Mouse (Mus musculus): ENCODE data around the gene Ormdl1.

GRCm38 (mm10) chr1:53272646-53273045 lies 24.2 kb upstream of the Ormdl1 start:
- TF ChIP-seq POLR2A (IDR thresholded peaks at IDR 0.05; ENCODE audit: low read depth, low read length) (no peak), CTCF (conservative IDR thresholded peaks at IDR 0.05; ENCODE audit: insufficient read depth, insufficient read length, low read depth, low read length) (peak; percentile 33)

Measured in kidney, adult 2 months (tissue).